Mouse (Mus musculus): ENCODE measurements at regions not wholly inside any gene's neighbourhood (a gene's known extent, or its start where the extent isn't known, plus 50 kb on each side); places are given as distances from the start of the nearest gene placed in this dataset.

DNA sequence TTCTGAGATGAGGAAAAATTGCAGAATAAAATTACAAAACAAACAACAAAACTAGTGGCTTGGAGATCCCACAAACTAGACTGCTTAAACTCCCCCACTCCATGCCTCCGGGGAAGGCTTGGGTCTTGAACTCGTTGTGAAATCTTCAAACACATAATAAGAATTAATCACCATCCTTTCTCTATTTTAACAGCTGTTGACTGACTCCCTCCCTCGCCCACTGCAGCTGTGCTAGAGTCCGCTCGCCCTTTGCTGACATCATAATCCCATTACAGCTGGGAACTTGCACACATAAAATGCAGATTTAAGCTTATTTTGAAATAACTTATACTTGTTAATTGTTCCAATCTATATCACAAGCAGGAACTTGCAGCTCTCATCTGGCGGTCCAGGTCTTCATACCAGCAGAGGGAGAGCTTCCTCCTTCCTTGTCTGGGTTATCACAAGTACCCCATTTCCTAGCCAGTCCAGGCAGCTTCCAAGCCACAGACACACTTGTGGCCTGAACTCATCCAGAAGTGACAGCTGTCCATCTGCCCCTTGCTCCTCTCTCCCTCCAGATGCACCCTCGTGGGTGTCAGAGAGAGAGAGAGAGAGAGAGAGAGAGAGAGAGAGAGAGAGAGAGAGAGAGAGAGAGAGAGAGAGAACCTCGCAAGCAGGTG is 332.9 kb upstream of the Mki67 start:
- DNase-seq (ENCODE audit: inconsistent ontology term), result no peak

DNA sequence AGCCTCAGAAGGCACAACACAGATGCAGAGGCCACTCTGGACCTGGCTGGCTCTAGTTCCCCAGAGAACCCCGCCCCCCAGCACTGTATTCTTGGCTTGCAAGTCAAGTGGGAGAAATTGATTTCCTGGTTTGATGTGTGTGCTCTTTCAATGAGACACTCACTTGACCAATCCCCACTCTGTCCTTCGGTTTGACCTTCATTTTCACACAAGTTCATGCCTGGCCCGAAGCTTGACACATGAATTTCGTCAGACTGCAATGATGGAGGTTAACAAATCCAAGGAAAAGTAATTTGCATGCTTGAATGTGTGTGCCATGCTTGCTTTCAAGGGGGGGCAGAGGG is 333.4 kb upstream of the Mki67 start:
- no peak for DNase-seq (ENCODE audit: inconsistent ontology term)

DNA sequence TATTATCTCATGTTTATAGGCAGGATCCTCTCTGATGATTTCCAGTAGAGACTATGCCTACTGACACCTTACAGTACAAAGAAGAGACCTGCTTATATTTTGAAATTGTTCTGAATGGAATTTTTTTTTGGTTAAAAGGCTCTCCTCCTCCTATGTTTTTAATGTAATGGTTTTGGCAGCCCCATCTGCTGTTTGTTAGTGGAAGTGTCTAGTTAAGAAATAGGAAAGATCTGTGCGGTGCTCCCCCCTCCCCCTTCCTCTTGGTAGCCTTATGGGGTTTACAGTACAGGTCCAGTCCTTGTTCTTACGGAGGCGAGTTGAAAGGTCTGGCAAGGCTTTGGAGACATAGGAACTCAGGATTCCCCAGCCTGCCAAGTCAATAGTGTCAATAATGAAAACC is 334.0 kb upstream of the Mki67 start:
- DNase-seq (ENCODE audit: inconsistent ontology term), result no peak

DNA sequence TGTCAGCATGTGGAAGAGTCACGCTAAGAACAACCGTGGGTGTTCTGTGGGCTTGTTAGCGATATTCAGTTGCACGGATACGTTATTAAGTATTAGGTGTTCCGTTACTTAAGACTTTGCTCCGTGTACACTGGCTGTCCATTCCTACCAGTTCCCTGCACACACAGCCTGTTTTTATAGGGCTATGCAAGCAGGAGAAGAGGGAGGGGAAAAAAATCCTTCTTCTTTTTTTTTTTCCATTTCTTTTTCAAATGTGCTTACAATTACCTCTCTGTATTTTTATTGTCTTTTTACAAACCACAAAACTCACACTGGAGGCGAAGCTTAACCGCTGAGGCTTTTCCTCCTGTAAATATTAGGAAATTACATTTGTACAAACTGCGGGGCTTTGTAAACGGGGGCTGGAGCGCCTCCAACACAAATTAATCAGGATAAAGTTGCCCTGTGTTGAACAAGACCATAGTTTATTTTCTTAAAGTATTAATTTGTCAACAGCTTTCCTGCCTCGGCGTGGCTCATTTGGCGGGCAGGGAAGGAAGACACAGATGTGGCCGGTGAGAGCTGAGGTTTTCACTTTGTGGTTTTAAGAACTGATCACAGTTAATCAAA is 340.8 kb upstream of the Mki67 start:
- DNase-seq (ENCODE audit: inconsistent ontology term), result no peak

DNA sequence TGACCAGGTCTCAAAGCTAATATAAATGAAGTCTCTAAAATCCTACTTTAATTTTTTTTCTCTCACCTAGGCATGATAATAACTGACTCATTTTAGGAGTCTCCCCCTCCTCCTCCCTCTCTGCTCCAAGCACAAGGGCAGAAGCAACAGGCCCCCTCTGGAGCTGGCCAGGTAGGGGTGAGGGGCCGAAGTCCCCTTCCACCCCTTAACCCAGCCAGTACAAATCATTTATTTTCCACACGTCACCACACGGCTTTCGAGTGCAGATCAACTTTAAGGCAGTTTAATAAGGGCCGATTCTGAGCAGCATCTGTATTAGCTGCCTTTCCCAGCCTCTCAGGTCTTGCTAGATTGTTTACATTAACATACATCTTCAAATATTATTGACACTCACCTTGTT is 342.2 kb upstream of the Mki67 start:
- DNase-seq (ENCODE audit: inconsistent ontology term), result no peak

DNA sequence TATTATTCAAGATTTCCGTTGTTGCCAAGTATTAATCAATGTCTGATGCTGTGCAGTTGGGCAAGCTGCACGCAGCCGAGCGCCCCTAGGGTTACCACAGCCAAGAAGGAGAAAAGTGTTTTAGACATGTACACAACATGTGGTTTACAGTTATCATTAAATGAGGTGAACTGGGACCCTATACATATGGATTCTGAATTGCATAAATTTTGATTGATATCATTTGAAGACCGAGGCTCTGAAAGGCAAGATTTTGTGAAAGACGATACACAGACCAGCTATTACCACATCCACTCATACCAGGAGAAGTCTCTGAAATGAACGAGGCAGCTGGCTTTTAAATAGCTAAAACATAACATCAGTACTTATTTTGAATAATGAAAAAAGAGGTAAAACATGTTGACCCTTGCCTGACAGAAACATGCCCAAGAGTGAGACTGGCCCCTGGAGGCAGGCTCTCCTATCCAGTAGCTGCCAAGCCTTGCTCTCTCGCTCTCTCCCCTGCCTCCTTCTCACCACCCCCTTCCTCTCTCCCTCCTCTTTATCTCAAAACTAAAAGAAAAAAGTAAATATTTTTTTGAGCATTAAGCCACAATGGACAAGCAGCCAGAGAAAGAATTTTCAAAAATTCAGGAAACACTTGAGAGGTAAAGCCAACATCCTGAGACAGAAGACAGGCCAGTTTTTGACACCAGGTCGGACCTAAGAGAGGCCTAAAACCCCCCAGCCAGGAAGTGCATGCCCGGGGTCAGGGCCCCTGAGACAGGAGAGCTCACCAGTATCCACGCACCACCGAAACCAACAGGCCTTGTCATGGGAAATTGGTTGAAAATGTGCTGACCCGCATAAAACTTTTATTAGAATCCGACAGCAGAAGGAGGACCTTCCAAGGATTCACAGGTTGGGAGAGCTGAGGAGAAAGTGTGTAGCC is 342.9 kb upstream of the Mki67 start:
- DNase-seq (ENCODE audit: inconsistent ontology term), result no peak

DNA sequence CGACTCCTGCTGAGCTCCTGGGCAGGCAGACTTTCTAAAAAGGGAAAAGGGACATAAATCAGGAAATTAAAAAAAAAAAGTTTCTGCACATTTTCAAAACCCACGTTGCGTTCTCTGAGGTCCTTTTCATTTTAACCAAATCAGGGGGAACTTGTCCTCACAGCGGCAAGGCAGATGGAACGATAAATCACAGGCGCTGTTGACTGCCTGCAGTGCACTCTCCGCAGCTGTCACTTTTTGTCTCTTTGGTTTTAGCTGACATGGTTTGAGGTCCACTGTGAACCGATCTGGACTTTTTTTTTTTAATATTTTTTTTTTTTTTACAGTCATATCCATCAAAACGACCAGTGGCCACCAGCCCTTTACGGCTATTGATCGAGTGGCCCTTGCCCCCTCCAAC is 343.7 kb upstream of the Mki67 start:
- no peak for DNase-seq (ENCODE audit: inconsistent ontology term)

DNA sequence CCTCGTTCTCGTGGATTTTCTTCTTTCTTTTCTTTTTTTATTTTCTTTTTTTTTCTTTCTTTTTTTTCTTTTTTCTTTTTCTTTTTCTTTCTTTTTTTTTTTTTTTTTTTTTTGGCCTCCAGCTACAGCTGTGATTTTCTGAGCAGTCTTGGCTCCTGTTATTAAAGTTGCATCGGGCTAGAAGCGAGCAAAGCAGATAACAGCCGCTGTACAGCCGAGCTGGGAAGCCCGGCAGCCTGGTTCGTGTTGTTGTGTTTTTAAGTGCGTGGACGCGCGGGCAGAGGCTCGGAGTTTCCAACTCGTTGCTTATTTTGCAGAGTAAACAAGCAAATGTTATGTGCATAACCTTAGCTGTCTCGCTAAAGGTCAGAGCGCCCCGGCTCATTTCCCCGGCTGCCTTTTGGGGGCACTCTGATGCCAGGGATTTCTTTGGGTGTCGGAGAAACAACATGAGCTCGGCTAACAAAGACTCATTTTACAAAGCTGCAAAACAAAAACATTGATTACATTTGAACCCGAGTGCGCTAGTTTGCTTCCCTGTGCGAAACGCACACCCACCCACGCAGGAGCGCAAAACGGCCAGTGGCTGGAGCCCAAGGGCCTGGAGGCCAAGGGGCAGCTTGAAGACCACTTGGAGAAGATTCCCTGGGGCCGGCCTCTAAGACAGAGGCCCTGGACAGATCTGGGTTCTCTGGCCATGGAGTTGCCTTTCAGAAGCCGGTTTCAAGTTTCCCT is 344.3 kb upstream of the Mki67 start:
- peak; percentile 54 for DNase-seq (ENCODE audit: inconsistent ontology term)

DNA sequence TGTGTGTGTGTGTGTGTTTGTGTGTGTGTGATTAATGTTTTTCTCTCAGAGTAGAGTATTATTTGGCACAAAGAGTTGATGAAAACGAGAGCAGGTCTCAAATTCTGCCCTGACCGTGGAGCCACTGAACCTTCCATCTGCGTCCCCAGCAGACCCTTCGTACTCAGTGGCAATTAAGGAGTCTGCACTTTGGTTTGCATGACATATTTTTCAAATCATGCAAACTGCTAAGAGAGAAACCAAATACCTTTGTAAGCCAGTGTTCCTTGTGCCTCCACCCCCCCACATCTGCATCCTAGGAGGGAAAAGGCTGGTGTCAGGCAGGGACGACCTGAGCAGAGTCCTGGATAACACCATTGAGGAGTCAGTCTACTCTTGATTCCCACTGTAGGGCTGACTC is 346.5 kb upstream of the Mki67 start:
- DNase-seq (ENCODE audit: inconsistent ontology term), result no peak

DNA sequence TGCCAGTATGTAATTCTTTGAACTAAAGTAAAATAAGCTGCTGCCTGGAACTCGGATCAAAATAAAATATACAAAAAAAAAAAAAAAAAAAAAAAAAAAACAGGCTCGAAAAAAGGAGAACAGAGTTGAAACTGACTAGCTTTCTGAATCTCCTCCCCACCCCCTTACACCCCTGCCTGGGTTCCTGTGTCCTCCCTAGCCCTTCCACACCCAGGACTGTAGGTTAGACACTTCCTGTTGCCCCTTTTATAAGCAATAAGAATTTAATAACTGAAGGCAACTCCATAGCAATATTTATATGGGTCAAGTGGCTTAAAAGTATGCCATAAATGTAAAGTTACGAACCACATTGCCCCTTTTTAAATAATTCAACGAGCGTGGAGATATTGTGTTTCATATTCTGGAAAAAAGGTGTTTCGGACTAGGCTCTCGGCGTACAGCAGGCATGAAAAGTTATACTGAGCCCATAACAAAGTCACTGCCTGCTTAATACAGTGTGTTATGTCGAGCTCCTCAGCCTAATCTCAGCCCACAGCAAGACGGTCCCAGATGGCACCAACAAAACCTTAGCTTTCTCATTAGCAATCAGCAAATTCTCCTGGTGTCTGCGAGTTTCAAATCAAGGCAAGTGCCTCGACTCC is 349.0 kb upstream of the Mki67 start:
- no peak for DNase-seq (ENCODE audit: inconsistent ontology term)

DNA sequence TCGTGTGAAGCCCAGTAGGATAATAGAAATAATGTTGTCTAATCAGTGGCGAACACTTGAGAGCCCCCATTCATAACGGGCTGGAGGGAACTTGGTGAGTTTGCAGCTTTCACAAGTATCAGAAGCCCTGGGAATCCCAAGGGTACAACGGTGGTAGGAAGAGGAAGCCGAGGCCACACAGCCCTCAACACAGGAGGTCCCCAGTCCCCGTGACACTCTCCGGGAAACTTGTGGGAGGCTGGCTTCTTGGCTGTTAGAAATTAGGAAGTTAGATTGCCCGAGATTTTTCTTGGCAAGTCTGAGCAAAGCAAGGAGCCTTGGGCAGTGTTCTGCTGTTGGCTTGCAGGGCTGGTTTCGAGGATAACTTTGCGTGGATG is 349.5 kb upstream of the Mki67 start:
- no peak for DNase-seq (ENCODE audit: inconsistent ontology term)

DNA sequence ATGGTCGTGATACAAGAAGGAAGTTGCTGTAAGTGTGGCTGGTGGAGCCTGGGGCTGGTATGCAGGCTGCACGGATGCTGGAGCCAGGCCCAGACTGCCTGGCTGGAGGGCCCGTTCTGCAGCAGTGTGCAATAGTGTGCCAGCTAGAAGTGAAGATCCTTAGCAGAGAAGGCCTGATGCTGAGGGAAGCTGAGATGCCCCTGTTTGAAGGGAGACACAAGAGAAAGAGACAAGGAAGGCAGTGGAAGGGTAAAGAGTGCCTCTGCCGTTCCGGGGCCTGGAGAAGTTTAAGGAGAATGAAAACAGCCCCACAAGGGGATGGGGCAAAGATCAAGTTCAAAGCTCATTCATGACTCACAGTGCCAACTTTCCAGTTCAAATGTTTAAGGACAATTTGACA is 354.7 kb upstream of the Mki67 start:
- peak; percentile 64 for DNase-seq (ENCODE audit: inconsistent ontology term)

DNA sequence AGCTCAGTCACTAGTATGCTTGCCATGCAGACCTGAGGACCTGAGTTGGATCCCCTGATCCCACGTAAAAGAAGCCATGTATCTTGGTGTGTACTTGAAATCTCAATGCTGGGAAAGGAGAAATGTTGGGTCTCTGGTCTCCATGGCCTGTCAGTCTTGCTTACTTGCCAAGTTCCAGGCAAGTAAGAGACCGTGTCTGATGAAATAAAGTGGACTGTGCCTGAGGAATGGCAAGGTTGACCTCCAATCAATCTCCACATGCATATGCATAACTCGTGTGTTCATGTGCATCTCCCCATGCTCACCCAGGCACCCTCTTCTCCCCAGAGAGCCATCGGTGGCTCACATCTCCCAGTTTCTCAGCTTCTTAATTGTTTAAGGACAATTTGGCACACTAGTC is 355.2 kb upstream of the Mki67 start:
- no peak for DNase-seq (ENCODE audit: inconsistent ontology term)

DNA sequence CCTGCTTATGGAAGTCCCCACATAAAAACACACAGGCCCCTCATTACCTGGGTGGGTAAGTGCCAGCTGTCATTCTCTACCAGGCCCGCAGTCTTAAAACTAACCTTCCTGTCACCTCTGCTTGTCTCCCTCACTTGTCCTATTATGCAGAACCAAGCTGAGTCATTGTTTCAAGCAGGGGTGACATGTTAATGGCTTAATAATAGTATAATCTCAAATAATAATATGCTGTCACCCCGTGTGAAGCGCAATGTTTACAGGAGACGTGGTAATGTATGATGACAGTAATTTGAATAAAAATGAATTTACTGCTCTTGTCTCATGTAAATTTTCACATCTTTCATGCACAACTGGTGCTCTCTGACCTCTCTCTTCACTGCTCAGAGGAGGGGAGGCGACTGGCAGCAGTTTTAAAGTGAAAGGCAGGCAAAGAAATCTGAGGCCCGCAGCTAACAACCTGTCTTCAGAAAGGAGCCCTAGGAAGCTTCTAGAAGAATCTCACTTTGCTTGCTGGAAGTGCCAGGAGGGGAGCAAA is 357.2 kb upstream of the Mki67 start:
- no peak for DNase-seq (ENCODE audit: inconsistent ontology term)

DNA sequence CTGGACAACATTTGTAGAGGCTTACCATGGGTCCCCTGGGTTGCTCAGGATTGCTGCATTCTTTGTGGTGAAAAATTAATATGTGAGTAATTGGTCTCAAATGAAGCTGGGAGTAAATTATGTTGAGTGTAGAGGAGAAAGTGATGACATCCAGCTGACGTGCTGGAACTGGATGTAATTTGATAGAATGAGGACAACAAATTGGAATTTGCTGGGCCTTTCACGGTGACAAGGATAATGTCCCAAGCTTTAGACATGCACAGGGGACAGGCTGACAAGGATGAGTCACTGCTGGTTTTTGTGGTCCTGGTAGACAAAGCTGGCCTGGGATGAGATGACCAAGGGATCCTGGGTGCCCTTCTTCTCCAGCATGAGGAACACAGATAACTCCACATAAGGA is 357.9 kb upstream of the Mki67 start:
- peak; percentile 85 for DNase-seq (ENCODE audit: inconsistent ontology term)

DNA sequence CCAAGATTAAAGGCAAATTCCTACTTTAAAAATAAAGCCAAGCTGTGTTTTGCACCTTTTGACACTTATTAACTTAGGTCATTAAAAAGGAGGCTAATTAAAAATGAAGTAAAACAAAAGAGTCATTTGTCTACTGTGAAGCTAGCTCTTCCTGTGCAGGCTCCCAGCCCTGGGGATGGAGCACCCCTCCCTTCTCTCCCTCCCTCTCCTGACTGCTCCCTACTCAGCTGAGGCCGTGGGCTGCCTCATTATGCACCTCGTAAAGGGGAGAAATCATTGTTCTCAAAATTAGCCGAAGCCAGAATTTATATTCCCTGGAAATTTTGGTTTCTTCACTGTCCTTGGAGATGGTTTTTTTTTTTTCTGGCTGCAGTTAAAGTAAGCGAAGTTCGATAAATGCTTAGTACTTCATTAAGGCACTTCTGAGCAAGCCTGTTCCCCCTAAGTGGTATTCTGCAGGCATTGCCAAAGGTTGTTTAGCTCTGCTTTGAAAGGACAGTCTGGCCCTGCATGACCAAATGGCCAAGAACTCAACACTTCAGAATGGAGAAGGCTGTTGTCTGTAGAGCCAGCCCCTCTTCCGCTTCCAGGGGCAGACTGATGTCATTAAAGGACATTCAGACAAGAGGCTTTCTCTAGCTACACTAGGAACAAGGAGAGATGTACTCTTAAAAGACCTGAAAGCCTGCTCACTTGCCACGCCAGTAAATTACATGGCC is 365.5 kb upstream of the Mki67 start:
- DNase-seq (ENCODE audit: inconsistent ontology term), result no peak

DNA sequence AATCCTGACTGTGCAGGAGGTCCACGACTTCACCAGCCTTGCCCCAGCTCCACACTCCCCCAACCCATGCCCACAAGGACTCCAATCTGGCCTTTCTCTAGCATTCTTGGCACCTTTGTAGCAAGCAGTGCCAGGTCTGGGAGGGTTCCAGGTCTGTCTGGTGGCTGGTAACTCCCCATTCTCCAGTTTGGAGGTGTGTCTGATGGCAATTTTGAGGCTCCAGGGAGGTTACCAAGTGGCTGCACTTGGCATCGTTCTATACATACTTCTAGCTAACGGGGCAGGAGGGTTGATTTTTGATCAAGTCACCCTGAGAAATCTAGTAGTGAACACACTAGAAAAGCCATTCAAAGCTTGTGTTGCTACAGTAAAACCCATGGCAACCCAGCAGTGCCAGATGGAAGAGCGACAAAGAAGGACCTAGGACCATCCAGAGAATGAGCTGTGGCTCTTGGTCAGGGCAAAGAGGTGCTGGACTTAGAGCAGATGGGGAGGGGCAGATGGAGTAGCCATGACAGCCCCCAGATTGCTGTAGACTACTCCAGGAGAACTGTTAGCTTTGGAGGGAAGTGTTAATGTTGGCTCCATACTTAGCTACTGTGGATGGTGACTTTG is 366.2 kb upstream of the Mki67 start:
- DNase-seq (ENCODE audit: inconsistent ontology term), result peak; percentile 60

DNA sequence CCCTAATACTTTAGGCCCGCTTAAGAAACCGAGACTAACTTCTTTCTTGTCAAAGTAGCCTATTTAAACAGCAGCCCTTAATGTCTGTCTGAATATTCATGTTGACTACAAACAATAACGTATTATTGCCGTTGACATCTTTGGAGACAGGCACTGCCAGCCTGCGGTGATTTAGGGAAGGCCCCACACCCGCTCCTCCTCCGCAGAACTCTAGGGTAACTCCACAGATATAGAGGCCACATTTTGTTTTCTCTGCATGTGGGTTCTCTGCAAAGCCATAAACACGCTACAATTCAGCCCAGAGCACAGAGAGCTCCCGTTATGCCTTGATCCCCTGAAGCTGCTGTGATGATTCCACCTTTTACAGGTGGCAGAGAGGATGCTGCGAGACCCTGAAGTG is 366.8 kb upstream of the Mki67 start:
- DNase-seq (ENCODE audit: inconsistent ontology term), result no peak

DNA sequence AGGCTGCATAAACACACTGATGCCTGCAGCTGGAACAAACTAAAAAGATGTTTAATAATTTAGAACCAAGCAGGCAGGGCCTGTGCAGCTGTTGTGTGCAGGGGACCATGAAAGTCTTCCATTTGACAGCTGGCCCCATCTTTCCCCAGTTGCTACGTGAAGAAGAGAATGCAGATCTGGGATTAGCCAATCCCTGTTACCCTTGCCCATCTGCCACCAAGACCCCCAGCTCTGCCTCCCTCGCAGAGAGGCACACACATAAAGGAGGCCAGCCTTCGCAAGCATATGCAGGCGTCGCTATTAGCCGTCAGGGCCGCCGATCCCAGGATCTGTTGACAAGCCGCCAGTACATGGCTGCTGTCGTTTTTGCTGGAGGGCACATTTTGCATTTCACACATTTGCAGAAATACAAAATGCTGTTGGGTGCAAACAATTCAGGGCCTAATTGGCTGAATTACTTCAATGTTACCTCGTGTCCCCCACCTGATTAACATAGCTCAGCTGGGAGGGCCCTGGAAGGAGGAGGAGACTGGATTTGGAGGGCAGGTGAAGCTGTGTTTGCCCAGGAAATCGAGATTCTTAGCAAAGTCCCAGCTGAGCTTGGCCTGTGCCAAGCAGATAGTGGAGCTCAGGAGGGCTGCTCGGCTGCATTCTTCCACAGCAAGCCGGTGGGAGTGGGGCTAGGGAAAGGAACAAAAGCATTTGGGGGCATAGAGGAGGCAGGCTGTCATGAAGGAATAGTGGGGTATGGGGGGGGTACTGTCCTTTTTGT is 367.6 kb upstream of the Mki67 start:
- DNase-seq (ENCODE audit: inconsistent ontology term), result no peak

DNA sequence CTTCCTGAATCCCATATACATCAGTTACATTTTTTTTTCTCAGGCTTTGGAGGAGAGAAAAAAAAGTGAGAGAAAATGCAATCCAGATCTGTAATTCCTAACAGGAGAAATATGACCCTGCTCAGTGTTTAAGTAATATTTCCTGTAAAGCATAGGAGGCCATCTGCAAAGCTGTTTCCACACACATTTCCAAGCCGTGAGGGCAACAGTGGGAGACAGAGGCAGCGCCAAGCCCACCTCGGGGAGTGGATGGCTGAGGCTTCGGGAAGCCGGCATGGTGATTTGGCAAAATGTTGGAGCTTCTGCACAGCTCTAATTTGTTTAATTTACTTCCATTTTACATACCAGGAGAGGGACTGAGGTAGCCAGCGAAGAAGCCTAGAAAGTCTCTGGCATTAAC is 372.6 kb upstream of the Mki67 start:
- DNase-seq (ENCODE audit: inconsistent ontology term), result no peak
